Mouse (Mus musculus): Measurements from ENCODE around the gene Fam111a.

- TF ChIP-seq CTCF (IDR thresholded peaks at IDR 0.05; ENCODE audit: low read depth) (no peak), EP300 (optimal IDR thresholded peaks at IDR 0.05) (no peak)
These were observed 10.8 kb downstream of the Fam111a start for GRCm38 (mm10) chr19:12556293-12556692.
